Mouse (Mus musculus) c-Kit-positive CD71-positive TER-119-negative erythroid progenitor cells, embryonic 14.5 days (primary cell): ENCODE results near the gene Mylk2.

Experiments
- DNase-seq: peaks from one replicate; pipeline ENCODE4 v3.0.0-alpha.2; 2013; ENCODE audit warnings: low read depth

The Mylk2 gene

DNA sequence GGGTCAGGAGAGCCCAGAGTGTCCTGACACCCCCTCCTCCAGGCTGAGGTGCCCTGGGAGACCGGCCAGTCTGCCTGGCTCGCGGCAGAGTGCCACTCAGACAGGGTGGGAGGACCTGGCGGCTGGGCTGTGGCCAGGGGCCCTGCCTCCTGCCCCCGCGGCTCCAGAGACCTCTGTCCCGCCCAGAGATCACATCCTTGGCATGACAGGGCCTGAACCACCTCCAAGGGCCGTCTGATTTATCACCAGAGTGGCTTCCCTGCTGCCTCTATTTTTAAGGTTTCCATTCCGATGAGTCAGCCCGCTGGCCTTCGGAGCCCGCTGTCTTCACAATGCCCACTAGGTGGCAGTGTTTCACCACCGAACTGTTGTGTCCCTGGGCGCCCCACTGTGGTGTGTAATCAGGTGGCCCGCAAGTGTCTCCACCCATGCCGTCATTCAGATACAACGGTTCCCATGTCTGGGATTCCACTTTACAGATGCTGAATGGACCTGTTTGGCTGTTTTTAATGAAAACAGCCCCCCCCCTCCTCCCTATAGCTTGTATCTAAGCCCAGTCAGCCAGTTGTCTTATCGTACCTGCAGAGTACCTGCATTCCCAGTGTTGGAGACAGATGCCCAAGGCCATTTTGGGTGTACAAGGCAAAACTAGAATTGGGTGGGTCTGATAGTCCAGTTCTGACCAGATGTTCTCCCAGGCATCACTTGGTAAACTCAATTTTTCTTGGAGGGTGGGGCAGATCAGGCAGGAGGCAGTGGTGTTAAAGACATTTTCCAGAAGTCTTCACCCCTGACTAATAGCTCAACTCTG is 3.4 kb downstream of the Mylk2 start:
- DNase-seq: peak; percentile 80

DNA sequence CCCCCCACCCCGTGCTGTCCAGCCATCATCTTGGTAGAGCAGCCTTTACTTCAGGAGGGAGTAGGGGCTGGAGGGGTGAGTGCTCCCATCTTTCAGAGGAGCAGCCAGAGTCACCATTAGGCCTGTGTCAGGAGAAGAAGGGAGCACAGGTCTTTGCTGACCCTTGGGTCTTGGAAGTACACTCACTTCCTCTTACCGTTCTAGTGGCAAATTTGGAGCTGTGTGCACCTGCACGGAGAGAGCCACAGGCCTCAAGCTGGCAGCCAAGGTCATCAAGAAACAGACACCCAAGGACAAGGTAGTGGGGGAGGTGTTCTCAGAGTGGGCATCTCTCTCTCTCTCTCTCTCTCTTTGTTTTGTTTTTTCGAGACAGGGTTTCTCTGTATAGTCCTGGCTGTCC is 4.3 kb downstream of the Mylk2 start:
- no peak for DNase-seq

DNA sequence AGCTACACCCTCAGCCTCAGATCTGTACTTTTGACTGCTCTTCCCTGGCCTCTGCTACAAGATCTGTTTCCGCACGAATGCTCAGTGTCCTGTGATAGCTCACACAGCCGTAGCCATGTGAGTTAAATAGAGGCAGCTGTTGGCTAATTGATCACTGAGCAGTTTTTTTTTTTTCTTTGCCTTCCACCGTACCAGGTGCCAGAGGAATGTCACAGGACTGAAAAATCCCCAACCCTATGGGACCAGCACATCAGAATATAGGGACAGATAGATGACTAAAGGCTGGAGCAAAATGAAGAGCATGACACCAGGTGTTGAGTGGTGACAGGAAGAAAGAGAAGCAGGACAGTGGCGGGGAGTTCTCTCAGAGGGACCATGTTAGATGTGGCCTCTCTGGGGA is 5.0 kb downstream of the Mylk2 start:
- DNase-seq: no peak

DNA sequence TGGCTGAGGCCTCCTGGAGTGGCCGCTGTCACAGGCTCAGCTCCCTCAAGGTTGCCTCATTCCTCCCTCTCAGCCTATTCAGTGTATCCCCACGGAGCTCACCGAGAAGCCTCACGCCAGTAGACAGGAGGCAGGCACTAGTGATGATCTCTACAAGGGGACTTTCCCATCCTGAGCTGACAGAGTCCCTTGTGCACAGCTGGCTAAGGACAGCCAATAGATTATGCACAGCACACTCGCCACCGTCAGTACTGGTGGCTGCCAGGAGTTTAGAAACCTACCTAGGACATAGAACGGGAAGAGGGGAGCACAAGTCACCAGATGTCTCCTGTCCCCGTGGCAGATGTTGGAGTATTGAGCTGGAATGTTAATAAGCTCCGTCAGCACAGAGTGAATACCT is 6.5 kb downstream of the Mylk2 start:
- DNase-seq: no peak

DNA sequence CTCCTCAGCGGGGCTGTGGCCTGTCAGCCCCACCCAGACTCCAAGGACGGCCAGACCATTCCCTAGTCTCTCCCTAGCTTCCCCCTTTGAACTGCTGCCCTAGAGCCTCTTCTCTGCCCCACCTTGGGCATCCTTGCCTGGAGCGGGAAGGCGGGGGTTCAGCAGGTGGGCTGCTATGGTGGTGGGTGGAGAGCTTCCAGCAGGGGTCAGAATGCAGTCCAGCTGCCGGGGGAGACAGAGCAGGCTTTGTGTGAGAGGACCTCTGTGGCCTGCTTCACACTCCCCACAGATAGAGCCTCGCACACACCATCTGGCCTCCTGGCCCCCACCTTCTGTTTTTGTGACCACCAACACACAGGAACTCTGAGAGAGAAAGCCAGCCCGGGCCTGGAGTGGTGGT is 11.2 kb downstream of the Mylk2 start:
- DNase-seq: no peak

DNA sequence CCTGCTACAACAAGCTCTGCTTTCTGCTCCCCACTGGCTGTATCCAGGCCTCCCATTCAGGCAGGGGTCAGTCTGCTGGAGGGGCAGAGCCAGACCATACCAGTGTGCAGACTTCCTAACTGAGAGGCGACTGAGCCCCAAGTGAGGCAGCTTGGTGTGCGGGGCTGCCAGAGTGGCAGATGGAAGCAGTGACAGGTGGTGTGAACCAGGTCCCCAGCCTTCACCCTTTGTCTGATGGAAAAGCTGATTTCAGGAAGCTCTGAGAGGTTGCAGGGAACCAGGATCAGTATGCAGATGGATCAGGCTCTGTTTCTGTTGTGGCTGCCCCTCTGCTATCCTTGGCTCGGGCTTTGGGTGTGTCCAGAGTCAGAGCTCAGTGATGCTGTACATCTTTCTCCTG is 12.5 kb downstream of the Mylk2 start:
- DNase-seq: no peak

DNA sequence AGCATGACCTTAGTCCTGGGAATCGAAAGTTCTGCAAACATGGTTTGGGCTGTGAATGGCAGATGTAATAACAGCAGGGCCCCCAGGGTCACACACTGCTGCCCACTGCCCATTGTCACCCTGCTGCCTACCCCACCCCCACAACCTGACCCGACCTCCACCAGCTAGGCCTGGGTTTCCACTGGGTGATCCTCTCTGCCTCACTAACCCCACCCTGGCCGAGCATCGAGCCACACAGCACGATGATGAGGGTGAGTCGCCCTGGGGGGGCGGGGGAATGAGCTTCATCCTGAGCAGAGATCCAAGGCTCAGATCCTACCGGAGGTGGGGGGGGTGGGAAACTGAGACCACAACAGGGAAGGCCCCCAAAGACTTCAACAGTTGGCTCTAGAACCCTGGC is 13.0 kb downstream of the Mylk2 start:
- DNase-seq: no peak

DNA sequence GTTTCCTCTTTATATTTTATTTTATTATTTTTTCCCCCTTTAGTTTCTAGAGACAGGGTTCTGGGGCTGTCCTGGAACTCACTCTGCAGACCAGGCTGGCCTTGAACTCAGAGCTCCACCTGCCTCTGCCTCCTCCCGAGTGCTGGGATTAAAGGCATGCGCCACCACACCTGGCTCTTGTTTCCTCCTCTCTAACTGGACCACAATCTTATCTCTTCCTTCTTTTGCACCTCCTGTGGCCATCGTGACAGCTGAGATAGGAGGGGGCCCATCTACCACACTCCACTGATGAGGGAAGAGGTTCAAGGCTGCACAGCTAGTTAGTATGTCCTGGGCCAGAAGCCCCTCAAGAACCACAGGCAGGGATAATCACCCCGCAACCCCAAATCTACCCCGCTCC is 13.4 kb downstream of the Mylk2 start:
- no peak for DNase-seq

DNA sequence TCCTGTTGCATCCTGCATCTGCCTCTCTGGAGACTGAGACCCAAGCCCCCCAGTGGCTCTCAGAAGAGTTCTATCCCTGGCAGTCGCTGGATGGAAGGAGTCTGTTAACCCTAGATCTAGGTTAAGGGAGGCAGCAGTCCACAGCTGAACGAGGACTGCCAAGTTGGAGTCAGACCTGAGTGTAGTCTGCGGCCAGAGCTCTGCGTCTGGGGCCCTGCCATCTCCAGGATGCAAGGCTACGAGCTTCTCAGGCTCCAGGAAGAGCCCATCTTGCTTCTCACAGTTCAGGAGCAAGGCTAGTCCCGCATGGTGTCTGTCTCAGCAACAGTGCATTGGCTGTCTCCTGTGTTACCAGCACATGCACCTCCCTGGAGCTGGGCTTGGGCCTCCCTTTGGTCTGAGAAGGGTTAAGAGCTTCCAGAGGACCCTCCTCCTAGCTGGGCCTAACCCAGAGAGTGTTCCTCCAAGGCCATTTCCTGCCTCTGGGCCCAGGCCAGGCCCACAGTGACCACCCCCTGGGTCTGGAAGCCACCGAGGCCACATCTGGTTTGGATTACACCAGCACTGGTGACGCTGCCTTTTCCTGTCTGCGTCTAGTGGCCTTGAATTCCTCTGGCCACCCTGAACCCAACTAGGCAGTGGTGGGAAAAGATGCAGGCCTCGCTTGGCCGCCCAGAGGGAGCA is 14.2 kb downstream of the Mylk2 start:
- DNase-seq: no peak

DNA sequence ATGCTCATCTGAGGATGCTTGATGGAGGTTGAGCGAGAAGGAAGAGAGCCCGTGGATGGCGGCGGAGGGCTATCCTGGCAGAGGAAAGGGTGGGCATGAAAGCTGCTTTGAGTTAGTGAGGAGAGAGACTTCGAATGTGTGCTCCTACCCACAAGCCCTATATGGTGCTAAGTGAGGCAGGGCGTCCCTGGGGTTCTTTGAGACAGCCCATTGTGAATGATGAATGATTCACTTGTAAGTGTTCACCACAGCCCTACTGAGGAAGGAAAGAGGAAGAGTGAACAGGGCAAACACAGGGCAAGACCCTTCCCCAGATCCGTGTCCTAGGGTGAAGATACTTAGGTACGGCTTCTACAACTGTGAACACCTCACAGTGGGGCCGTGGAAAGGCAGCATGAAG is 15.7 kb downstream of the Mylk2 start:
- DNase-seq: no peak

DNA sequence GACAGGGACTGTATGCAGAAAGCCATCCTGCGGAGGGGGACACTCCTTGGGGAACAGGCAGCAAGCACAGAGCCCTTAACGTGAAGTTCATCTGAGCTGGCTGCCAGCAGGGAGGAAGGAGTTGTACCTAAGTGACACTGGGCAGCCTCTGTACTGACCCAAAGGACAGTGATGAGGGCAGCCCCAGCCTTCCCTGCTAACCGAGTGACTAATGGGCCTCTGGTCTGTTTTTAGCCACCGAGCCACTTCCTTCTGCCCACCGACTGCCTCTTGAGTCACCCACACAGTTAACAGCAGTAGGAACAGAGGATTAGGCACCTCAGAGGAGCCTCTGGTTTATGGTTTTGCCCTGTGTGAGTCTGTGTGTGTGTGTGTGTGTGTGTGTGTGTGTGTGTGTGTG is 16.2 kb downstream of the Mylk2 start:
- DNase-seq: no peak

DNA sequence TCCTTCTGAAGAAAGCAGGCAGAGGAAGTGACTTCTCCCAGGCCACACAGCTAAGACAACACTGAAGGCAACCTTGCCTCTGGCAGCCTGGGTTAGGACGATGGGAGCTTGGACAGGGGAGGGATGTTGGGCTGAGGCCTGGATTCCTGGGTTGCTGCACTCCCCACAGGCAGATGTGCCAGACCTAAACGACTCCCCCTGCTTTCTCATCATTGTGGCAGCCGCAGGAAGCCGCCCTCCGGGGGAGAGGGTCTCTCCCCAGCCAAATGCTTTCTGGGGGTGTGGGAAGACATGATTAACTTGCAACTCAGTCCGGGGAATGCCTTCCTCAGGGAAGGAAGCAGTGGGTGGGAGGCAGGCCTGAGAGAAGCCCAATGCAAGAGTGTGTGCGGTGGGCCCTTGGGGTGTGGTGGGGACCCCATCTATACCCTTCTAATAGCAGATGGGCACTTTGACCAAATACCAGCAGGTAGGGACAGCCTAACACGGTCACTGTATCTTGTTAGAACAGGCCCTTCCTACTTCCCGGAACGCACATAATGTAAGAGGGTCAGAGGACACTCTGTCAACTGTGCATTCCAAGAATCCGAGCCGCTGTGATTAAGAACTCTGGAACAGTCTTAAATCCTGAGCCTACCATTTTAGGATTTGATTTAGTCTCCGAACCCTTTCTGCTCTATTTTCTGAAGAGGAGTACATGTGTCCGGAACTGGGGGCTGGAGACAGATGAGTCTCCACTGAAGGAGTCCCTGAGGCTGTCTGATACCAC is 17.3 kb downstream of the Mylk2 start:
- DNase-seq: no peak

DNA sequence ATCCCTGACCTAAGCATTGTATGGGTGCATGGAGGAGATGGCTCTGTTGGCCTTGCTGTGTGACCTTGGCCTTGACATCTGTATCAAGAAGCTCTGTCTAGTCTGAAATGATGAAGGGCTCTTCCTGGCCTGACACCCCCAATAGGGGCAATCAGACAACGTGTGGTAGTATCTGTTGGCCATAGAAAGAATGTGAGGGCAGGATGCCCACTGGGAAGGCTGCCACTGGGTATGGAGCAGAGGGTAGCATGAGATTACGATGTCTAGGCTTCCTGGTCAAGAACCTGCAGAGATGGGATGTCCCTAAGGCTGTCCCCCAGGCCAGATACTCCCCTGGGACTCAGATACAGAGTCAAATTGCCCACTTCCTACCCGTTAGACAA is 17.8 kb downstream of the Mylk2 start:
- DNase-seq: no peak

DNA sequence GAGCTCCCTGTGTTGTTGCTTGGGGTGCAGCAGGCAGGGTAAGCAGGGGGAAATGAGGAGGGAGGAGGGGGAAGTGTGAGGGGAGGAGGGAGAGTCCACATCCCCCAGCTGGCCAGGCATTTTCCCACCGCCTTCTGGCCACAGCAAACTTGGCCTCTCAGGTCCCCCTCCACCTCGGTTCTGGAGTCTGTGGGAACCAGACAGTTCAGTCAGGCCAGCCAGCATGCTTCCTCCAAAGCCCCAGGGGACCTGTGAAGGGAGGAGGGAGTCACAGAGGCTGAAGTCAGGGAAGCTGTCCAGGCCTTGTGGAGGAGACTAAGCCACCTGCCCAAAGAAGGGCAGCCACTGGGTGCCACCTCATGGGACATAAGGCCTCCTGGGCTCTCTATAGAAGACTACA is 19.1 kb downstream of the Mylk2 start:
- no peak for DNase-seq

DNA sequence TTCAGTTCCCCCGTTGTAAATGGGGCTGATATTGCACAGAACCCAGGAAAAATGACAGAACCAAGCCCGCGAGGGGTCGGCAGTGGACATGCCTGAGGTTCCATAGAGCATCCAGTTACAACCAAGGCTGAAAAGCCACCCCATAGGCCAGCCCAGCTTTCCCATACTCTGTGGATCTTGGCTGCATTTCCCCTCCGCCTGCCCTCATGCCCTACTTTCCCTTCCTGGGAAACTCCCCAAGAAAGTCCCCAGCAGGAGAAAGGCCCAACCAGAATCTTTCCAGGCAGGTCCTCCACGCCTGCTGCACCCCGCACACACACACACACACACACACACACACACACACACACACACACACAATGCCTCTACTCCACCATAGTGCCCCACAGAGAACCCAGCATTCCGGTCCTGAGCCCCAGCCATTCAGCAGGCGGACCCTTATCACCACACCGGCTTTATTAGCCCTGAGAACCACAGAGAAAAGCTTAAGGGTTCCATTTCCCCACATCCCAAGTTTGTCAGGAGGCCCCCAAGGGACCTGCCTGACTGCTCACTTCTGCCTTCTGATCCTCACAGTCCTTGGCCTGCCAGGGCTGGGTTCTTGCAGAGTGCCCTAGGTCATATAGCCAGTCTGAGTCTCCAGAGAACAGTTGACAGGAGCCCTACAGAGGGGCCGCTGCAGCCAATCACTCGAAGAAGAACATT is 20.5 kb downstream of the Mylk2 start:
- no peak for DNase-seq

DNA sequence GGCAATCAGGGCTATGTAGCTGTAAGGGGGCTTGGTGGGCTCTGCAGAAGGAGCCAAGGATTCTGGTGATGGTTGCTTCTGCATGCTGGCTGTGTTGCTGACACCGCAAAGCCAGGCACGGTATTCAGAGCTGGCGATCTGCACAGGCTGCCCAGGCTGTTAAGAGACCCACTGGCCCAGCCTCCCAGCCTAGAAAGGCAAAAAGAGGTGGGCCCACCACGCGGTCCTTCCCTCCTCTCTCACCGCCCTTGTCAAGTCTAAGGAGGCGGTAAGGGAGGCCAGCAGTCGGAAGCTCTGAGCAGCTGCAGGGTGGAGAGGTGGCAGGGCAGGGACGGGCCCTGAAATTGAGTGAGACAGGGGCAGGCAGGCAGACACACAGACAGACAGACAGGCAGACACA is 21.9 kb downstream of the Mylk2 start, which contains the start of gene Foxs1:
Foxs1 (minus strand) TSS at position 161 of the 400 bp plus-strand sequence.
- DNase-seq: no peak

DNA sequence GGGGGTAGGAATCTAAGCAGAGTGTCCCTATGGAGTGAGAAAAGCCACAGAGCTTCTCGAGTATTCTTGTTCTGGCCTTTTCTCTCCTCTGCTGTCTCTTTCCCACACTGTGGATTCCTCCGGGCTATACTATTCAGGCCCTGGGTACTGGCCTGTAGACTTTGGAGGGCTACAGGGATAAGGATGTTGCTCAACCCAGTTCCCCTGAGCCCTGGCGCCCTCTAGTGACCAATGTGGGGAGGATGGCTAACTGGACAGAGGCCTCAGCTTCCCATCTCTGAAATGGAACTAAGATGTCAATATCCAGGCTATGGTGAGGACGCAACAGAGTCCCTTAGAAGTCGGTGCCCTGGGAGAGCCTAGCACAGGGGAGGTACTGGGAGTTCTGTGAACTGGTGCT is 22.5 kb downstream of the Mylk2 start:
- DNase-seq: peak; percentile 42

DNA sequence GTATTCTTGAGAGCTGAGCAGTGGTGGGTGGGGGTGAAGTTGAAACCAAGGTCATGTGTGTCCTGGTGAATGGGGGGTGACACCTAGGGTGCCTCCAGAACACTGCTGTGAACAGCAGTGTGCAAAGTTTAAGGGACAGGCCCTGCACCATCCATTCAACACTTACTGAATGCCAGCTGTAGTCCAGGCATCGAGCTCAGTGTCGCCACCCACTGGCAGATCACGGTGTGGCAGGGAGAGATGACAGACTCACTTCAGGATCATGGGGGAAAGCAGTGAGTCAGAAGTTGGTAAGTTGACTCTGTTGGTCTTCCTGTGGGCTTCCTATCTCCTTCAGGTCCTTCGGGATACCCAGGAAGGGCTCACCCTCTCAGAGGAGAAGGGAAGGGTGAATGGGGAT is 28.7 kb downstream of the Mylk2 start:
- DNase-seq: peak; percentile 41

DNA sequence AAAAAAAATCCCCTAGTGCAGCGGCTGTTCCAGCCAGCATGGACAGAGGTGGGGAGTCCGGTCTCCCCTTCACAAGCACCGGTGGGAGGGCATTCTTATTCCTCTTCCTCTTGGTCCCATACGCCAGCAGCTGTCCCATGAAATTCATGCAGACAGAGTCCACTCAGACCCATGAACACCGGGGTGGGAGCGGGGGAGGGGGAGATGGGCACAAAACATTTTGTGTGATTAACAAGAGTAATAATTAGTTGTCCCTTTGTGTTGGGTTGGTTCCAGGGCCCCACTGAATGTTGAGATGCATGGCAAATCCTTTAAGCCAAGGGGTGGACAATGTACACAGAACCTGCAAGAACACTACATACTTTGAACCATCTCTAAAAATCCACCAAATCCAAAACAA is 30.0 kb downstream of the Mylk2 start:
- no peak for DNase-seq

DNA sequence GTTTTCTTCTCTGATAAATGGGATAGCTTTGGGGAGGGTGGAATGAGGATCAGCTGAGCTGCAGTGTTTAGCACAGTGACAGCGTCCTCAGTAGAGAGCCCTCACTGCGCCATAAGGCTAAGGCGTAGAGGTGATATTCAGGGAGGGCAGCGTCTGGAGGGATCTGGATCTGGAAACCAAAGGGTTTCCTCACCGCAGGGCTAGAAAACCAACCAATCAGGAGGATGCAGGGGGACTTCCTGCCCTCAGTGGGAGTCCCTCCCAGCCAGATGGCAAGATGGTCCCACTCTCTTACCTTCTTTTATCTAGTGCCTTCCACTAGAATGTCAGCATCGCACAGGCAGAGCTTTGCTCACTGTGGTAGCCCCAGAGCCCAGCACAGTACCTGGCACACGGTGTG is 30.6 kb downstream of the Mylk2 start:
- DNase-seq: no peak

DNA sequence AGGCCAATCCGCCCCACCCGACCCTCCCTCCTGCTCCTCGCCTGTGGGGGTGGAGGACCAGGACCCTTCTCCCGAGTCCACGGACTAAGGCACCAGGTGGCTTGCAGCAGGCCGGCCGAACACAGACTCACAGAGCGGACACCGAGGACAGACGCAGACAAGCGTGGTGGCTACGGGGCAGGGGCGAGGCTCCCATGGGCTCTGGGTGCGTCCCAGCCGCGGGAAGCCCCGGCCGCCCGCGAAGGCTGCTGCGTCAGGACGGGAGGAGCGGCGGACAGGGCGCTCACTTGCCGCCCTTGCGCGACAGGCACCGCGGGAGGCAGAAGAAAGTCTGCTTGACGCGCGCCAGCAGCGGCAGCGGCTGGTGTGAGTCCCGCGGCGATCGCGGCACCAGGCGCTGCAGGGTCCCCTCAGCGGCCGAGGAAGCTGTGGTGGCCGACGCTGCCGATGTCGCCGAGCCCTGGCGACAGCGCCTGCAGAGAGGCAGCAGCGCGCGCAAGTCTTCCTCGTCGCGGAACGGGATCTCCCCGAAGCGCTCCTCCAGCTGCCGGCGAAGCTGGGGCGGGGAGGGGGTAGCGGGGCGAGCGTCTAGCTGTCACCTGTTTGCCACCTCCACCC is 31.9 kb downstream of the Mylk2 start:
- no peak for DNase-seq

DNA sequence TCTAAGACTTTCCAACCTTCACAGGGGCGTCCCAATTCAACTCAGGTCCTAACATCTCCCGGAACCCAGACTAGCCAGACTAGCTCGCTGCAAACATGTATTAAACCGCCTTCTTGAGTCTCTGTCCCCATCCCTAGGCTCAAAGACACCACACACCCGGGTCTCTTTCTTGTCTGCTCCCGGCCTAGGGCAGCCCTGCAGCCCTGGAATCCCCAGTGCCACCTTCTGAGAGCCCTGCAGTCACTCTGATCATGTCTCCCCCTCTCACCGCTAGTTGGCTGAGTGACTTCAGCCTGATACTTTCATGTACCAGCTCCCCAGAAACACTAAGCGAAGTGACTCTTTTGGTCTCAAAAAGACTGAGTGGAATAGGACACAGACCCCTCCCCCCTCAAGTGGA is 32.4 kb downstream of the Mylk2 start:
- DNase-seq: no peak
